Mouse (Mus musculus) urinary bladder, postnatal 36 days (tissue): ENCODE results near the gene 4930442H23Rik.
"Not testable (repeated sequence)": the region's sequence is repeated elsewhere in the genome, so short reads cannot be mapped to it uniquely, and the experiment has no call there.

ENCODE experiments used
- DNase-seq, 2 experiments: peaks; one replicate each; pipeline ENCODE4 v3.0.0; 2022; ENCODE audit warnings: low spot score in 2 of 2, mixed read lengths in 1 of 2

4930442H23Rik gene

GRCm38 (mm10) chr10:81183805-81184204 lies at the start of gene 4930442H23Rik:
4930442H23Rik (minus strand) TSS chr10:81183849.
- no peak for DNase-seq

DNA sequence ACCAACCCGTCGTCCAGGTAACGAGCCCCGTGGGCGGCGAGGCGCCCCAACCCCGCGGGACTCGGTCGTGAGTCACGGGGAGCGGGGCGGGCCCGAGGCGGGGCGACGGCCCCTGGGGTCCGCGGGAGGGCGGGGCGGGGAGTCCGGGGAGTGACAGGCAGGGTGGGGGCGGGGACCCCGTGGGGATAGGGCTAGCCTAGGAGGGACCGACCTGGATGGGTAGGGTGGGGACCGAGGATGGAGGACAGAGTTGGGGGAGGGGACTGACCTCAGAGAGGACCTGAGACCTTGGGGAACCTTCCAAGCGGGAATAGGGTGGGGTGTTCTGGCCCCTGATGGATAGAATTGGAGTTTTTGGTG lies 49.6 kb upstream of the 4930442H23Rik start:
- DNase-seq = no peak

DNA sequence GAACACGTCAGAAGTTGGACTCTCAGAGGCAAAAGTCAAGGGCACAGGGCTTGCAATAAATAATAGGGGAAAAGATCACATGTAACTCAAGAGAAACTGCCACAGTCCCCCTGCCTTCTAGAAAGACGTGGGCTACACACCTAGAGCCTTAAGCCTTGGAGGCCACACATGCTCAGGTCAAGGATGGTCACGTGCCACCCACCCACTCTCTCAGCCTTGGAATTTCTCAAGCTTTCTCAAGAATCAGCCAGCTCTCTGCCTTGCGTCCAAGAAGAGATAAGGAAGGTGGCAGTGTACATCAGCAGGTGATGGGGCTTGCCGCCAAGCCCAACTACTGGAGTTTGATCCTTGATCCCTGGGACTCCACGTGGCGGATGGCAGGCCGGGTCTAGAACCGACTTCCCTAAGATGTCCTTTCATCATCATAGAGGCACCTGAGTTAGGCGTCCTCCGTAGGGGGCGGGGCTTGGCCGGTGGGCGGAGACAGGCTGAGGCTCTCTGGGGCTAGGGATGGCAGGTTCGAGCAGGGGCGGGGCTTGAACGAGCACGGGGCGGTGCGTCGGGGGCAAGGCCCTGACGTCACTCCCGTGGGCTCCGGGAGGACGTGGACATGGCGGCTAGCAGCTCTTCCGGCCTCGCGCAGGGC lies 49.1 kb upstream of the 4930442H23Rik start, which contains the start of gene Zfr2:
TSS of gene Zfr2 (plus strand) at position 576 of the 646 bp plus-strand sequence.
- peak; percentile 89 to 92 for DNase-seq

DNA sequence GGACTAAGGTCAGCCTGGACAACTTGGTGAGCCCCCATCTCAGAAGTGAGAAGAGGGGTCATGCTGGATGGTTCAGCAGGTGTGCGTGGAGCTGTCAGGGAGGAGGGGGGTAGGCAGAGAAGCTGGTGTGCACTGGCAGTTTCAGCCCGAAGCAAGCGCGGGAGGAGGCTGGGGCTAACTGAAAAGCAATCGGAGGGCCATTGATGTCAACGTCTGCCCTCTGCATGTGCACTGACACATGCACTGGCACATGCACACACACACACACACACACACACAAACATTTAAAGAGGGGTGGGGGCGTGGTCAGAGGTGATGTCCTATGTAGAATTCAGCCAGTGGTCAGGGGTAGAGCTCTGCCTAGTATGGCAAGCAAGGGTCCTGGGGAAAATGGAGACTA lies 47.8 kb upstream of the 4930442H23Rik start:
- DNase-seq = no peak

DNA sequence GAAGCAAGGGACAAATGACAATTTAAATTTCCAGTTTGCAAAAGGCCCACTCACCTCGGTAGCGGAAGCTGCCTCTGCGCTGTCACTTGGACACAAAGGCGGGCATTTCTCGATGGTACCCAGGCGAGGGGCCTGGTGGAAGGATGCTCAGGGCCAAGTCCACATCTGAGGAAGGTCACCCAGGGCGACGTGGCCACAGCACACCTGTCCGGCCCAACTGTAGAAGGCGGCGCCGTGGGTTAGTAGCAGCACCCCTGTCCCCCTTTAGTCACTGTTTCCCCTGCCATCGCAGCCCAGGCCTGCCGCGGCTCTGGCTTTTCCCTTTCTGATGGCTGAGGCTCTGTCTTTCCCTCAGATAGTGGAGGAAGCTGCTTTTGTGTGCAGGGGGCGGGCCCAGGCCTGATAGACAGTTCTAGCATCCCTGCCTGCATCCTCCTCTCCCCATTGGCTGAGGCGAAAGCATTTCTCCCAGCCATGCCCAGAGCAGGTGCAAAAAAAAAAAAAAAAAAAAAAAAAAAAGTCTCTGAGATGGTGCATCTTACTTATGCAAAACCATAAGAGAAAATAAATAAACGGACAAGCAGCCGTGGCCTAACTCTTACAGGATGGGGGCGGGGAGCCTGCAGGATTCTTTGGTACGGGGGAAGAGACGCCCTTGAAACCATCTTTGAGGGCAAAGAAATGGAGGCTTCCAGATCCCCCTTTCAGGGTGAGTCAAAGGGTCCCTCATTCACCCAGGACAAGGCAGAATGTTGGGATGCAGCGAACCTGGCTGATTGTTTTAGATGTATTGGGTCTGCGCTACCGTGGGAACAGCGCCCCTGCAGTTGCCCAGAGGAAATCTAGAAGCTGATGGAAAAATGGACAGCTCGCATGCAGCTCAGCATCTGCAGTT lies 47.0 kb upstream of the 4930442H23Rik start, which contains the start of gene Atcay:
TSS of gene Atcay (minus strand) at position 396 of the 895 bp plus-strand sequence.
- no peak for DNase-seq

DNA sequence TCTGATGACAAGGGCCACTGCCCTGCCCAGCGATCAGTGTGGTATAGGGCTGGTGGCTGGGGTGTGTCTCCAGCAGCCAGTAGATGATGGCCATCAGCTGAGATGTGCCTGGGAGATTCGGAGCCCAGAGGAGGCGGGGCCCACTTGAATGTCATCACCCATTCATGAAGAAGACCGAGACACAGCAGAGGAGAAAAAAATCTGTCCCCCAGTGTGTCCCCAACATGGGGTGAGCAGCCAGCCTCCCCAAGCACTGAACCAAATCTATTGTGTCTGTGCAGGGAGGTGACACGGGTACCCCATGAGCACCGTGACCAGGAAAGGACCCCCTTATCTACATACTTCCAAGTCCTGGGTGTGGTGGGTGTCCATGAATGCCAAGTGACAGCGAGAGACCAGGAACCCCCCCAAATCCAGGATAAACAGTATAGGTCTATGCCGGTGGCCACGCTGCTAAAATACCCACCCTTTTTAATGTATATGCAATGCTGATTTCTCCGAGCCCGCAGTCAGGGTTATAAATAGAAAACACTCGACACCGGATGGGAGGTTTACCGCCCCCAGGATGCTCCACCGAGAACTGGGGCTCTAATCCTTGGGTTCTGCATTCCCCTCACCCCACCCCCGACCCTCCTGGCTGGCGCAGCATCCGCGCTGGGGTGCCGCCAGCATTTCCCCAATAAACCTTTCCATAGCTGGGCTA lies 46.2 kb upstream of the 4930442H23Rik start:
- no peak for DNase-seq

DNA sequence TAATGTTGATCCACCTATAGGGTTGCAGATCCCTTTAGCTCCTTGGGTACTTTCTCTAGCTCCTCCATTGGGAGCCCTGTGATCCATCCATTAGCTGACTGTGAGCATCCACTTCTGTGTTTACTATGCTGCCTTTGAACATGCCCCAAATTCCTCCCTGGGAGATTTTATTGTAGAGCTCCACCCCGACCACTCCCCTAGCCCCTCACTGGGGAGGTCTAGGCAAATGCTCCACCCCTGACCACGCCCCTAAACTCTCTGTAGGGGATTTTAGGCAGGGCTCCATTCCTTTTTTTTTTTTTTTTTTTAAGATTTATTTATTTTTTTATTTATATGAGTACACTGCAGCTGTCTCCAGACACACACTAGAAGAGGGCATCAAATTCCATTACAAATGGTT lies 40.1 kb upstream of the 4930442H23Rik start:
- DNase-seq = not testable (repeated sequence)

DNA sequence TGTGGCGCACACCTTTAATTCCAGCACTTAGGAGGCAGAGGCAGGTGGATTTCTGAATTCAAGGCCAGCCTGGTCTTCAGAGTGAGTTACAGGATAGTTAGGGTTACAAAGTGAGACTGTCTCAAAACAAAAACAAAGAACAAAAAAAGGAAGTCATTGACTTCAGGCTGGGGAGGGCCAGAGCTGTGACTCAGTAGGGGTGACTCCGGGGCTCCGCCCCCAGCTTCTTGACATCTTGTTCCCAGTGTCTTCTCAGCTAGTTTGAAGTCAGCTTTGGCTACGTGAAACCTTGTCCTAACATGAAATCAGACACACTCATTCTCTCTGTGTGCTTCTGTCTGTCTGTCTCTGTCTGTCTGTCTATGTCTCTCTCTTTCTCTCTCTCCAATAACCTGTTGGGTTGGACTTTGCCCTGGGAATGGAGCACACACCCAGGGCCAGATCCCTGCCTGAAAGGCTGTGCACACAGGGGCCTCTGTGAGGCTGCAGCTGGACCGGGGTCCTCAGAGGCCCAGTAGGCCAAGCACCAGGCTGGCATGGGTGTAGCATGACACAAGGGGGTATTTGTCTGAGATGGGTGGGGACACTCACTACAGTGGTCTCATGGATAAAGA lies 37.9 kb upstream of the 4930442H23Rik start:
- no peak for DNase-seq

- peak; percentile 45 to 59 for DNase-seq
Measured at GRCm38 (mm10) chr10:81217964-81218363, 34.3 kb upstream of the 4930442H23Rik start.

- DNase-seq = not testable (repeated sequence)
Measured at GRCm38 (mm10) chr10:81217267-81217666, 33.6 kb upstream of the 4930442H23Rik start.

GRCm38 (mm10) chr10:81216810-81217209 lies 33.2 kb upstream of the 4930442H23Rik start:
- no peak for DNase-seq

GRCm38 (mm10) chr10:81216260-81216659 lies 32.6 kb upstream of the 4930442H23Rik start:
- no peak for DNase-seq

DNA sequence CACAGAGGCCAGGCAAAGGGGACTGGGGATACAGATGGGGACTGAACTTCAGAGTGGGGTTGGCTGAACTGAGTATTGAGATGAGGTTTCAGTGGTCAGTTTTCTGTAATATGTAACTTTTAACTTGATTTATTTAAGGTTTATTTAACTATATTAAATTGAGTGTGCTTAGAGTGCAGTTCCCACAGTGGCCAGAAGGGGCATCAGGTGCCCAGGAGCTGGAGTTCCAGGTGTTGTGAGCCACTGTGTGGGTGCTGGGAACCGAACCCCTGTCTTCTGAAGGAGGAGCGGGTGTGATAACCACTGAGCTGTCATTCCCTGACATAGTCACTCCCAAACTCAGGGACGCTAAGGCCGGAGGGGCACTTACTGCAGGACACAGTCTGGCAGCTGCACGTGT lies 26.5 kb upstream of the 4930442H23Rik start:
- DNase-seq = no peak

DNA sequence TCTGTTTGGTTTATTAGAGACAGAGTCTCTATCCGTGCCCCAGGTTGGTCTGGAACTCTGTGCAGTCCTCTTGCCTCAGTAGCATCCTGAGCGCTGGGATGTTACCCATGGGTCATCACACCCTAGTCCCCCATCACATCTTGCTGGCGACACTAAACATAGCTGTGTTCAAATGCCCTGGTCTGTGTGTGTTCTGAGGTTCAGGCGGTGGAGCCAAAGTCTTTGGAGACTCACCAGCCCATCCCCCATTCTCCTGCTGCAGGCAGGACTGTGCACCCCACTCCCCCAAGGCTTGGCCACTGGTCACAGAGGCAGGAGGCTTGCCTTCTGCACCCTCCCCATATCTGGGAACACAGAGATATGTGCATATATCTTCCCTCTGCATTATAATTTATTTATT lies 20.5 kb upstream of the 4930442H23Rik start:
- no peak for DNase-seq

DNA sequence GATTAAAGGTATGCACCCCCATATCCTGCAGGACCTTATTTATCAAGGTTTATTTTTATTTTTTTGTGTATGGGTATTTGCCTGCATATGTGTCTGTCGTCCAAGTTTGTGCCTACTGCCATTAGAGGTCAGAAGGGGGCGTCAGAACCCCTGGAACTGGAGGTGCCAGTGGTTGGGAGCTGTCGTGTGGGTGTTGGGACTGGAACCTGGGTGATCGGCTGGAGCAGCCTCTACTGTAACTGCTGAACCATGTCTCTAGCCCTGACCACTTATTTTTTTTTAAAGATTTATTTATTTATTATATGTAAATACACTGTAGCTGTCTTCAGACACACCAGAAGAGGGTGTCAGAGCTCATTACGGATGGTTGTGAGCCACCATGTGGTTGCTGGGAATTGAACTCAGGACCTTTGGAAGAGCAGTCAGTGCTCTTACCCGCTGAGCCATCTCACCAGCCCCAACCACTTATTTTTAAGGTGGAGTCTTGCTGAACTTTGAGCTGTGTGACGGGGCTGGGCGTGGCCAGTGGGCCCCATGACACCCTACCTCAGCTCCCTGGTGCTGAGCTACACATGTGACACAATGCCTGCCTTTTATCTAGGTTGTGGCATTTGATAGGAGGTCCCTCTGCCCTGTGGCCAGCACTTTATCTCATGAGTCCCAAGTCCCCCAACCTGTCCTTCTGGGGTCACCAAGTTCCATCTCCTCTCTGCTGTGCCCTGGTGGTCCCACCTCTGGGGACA lies 19.5 kb upstream of the 4930442H23Rik start:
- DNase-seq = no peak

GRCm38 (mm10) chr10:81201807-81202758 lies 18.4 kb upstream of the 4930442H23Rik start, which contains the start of gene Nmrk2:
Nmrk2 (minus strand) TSS chr10:81202051.
- DNase-seq = no peak

DNA sequence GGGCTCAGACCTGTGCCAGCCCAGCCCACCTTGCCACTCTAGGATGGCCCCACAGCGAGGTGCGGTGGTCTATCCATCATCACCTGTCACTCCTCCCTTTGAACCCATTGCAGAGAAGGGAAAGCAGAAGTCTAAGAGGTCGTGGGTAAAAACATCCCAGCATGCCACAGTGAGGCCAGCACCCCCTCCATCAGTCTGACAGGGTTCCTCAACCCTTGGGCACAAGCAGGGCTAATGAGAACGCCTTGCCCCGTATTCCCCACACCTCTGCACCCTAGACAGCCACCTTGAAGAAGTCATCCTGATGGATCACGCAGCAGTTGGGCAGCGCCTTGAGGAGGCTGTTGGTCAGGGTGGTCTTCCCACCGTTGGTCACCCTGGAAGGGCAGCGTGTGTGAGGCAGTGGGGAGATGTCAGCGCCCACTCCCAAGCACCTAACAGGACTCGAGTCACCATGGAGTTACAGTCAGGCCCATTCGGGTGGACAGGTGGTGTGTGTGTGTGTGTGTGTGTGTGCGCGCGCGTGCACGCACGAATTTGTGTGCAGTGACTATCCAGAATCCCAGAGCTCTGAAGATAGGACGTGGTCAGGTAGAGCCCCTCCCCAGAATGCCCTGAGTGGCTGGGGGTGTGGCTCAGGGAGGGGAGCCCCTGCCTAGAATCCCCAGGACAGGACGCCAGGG lies 17.1 kb upstream of the 4930442H23Rik start:
- DNase-seq = no peak

GRCm38 (mm10) chr10:81200141-81200540 lies 16.5 kb upstream of the 4930442H23Rik start:
- DNase-seq = no peak

GRCm38 (mm10) chr10:81198990-81199389 lies 15.3 kb upstream of the 4930442H23Rik start:
- no peak for DNase-seq
